Mouse (Mus musculus): ENCODE data around the gene Hsd17b13. TPM values are rescaled to one million over a fixed set of nuclear protein-coding genes. Genes with fewer than 3 reads are reported as not detected.
A peak's percentile ranks its signal among the peaks of the same experiment; 100 is the strongest.

Gene Hsd17b13
- polyA plus RNA-seq, 1 experiment from 2014 or later: not detected

GRCm38 (mm10) chr5:104010261-104010660 is 33.1 kb upstream of the Hsd17b13 start:
- Histone ChIP-seq H3K4me3 (ENCODE audit: low read depth, low read length) (no peak overlapping the region), H3K36me3 (ENCODE audit: control insufficient read depth, insufficient read depth, low read length) (no peaks in the 10 kb centered on the region), H3K27me3 (ENCODE audit: control insufficient read depth, insufficient read depth, low read length) (no peaks in the 10 kb centered on the region), H3K27ac (ENCODE audit: low read depth, low read length) (no peak overlapping the region), H3K9me3 (ENCODE audit: control insufficient read depth, low read length) (no peaks in the 10 kb centered on the region), H3K4me2 (ENCODE audit: low read depth, low read length, severe bottlenecking) (no peak overlapping the region), H3K9ac (ENCODE audit: low read length) (no peak overlapping the region), H3K4me1 (replicated peaks; ENCODE audit: control insufficient read depth, insufficient read depth, low read length) (no peaks in the 10 kb centered on the region)
- DNase-seq (ENCODE audit: low spot score): no peak
- no peak for ATAC-seq (replicated peaks; ENCODE audit: low FRiP score)
- WGBS: 93% methylated on average over 7 of the region's 7 CpGs

DNA sequence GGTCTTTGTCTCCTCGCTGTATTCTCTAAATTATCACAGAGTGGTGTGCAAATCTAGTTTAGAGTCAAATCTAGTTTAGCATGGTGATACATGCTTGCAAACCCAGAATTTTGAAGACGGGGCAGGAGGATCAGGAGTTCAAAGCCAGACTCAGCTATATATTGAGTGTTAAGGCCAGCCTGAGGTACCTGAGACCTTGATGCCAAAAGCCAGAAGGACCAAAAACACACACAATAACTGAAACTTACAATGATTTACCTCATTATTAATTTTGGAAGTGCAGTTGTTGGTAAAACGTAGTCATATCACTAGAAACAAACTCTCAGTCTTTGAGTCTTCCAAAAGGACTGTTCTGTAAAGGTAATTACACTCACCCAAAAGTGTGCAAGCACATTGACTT is 32.2 kb upstream of the Hsd17b13 start:
- Histone ChIP-seq H3K36me3 (ENCODE audit: control insufficient read depth, insufficient read depth, low read length) (no peaks in the 10 kb centered on the region), H3K4me1 (replicated peaks; ENCODE audit: control insufficient read depth, insufficient read depth, low read length) (no peaks in the 10 kb centered on the region), H3K27ac (ENCODE audit: low read depth, low read length) (no peak overlapping the region), H3K27me3 (ENCODE audit: control insufficient read depth, insufficient read depth, low read length) (no peaks in the 10 kb centered on the region), H3K9ac (ENCODE audit: low read length) (no peak overlapping the region), H3K4me3 (ENCODE audit: low read depth, low read length) (no peak overlapping the region), H3K4me2 (ENCODE audit: low read depth, low read length, severe bottlenecking) (no peak overlapping the region), H3K9me3 (ENCODE audit: control insufficient read depth, low read length) (no peaks in the 10 kb centered on the region)
- ATAC-seq (replicated peaks; ENCODE audit: low FRiP score): no peak
- 92% methylated on average over 3 of the region's 3 CpGs for WGBS
- no peak for DNase-seq (ENCODE audit: low spot score)

GRCm38 (mm10) chr5:104007801-104008200 is 30.6 kb upstream of the Hsd17b13 start:
- no peak for ATAC-seq (replicated peaks; ENCODE audit: low FRiP score)

DNA sequence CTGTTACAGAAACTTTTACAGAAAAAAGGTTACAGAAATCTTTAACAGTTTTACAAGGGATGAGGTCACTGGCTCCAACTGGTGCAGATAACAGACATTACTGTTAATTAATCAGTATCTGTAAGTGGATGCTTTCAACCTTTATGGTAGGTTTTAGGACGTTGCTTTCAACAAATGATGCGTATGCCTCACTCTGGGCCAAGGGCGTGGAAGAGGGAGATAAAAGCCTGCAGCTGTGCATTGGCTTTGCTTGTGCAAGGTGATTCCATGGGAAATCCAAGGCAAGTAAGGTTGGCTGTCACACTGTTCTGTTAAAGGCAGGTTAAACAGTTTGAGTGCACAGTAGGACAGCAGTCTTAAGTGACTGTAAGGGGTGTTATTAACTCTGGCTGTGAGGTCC is 29.6 kb upstream of the Hsd17b13 start:
- Histone ChIP-seq H3K36me3 (ENCODE audit: control insufficient read depth, insufficient read depth, low read length) (no peaks in the 10 kb centered on the region), H3K27ac (ENCODE audit: low read depth, low read length) (no peak overlapping the region), H3K4me2 (ENCODE audit: low read depth, low read length, severe bottlenecking) (no peak overlapping the region), H3K4me1 (replicated peaks; ENCODE audit: control insufficient read depth, insufficient read depth, low read length) (peaks cover 9% of the 10 kb centered on the region), H3K9me3 (ENCODE audit: control insufficient read depth, low read length) (no peaks in the 10 kb centered on the region), H3K9ac (ENCODE audit: low read length) (no peak overlapping the region), H3K27me3 (ENCODE audit: control insufficient read depth, insufficient read depth, low read length) (no peaks in the 10 kb centered on the region), H3K4me3 (ENCODE audit: low read depth, low read length) (no peak overlapping the region)
- WGBS: 80% methylated on average over 3 of the region's 3 CpGs
- ATAC-seq (replicated peaks; ENCODE audit: low FRiP score) (no peak), DNase-seq (ENCODE audit: low spot score) (no peak)

More at GRCm38 (mm10) chr5:104007801-104008200, 30.6 kb upstream of the Hsd17b13 start:
- H3K27me3 ChIP-seq (ENCODE audit: control insufficient read depth, insufficient read depth, low read length): no peaks in the 10 kb centered on the region
- DNase-seq (ENCODE audit: low spot score): no peak
- H3K27ac ChIP-seq (ENCODE audit: low read depth, low read length): no peak overlapping the region
- 73% methylated on average over 5 of the region's 5 CpGs for whole genome bisulfite sequencing
- H3K4me1 ChIP-seq (replicated peaks; ENCODE audit: control insufficient read depth, insufficient read depth, low read length): peaks cover 6% of the 10 kb centered on the region
- H3K9me3 ChIP-seq (ENCODE audit: control insufficient read depth, low read length): no peaks in the 10 kb centered on the region
- H3K4me3 ChIP-seq (ENCODE audit: low read depth, low read length): no peak overlapping the region
- no peak overlapping the region for H3K9ac ChIP-seq (ENCODE audit: low read length)
- H3K4me2 ChIP-seq (ENCODE audit: low read depth, low read length, severe bottlenecking): no peak overlapping the region
- no peaks in the 10 kb centered on the region for H3K36me3 ChIP-seq (ENCODE audit: control insufficient read depth, insufficient read depth, low read length)

DNA sequence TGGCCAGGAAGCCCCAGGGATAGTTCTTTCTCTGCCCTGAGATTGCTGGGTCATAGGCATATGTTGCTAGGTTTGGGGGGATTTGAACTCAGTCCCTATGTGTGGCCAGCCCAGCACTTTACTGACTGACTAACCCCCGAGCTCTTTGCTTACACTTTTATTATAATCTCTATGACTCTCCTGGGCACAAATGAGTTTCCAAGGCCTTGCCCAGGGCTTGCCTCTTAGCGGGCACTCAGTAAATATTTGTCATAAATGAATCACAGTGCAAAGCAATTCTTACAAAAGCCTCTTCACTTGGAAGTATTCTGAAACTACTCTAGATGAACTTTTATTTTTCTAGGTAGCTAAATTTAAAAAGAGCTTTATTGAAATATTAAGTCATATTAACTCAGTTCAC is 26.7 kb upstream of the Hsd17b13 start:
- Histone ChIP-seq H3K9me3 (ENCODE audit: control insufficient read depth, low read length) (no peaks in the 10 kb centered on the region), H3K27ac (ENCODE audit: low read depth, low read length) (no peak overlapping the region), H3K9ac (ENCODE audit: low read length) (no peak overlapping the region), H3K4me1 (replicated peaks; ENCODE audit: control insufficient read depth, insufficient read depth, low read length) (peaks cover 9% of the 10 kb centered on the region), H3K27me3 (ENCODE audit: control insufficient read depth, insufficient read depth, low read length) (no peaks in the 10 kb centered on the region), H3K4me3 (ENCODE audit: low read depth, low read length) (no peak overlapping the region), H3K4me2 (ENCODE audit: low read depth, low read length, severe bottlenecking) (no peak overlapping the region), H3K36me3 (ENCODE audit: control insufficient read depth, insufficient read depth, low read length) (no peaks in the 10 kb centered on the region)
- WGBS: 92% methylated on average over 2 of the region's 2 CpGs
- ATAC-seq (replicated peaks; ENCODE audit: low FRiP score): no peak
- no peak for DNase-seq (ENCODE audit: low spot score)

GRCm38 (mm10) chr5:104003256-104003931 is 26.2 kb upstream of the Hsd17b13 start:
- Histone ChIP-seq H3K9me3 (ENCODE audit: control insufficient read depth, low read length) (no peaks in the 10 kb centered on the region), H3K4me3 (ENCODE audit: low read depth, low read length) (peak overlapping the region; percentile 1; the same call in 1 of the 2 replicates), H3K9ac (ENCODE audit: low read length) (peak overlapping the region; percentile 47; the same call in 1 of the 2 replicates), H3K4me1 (replicated peaks; ENCODE audit: control insufficient read depth, insufficient read depth, low read length) (peaks cover 9% of the 10 kb centered on the region), H3K27me3 (ENCODE audit: control insufficient read depth, insufficient read depth, low read length) (no peaks in the 10 kb centered on the region), H3K36me3 (ENCODE audit: control insufficient read depth, insufficient read depth, low read length) (no peaks in the 10 kb centered on the region), H3K4me2 (ENCODE audit: low read depth, low read length, severe bottlenecking) (peak overlapping the region; percentile 41; the same call in 1 of the 2 replicates), H3K27ac (ENCODE audit: low read depth, low read length) (no peak overlapping the region)
- DNase-seq (ENCODE audit: low spot score) (peak; percentile 62), ATAC-seq (replicated peaks; ENCODE audit: low FRiP score) (peak; percentile 18; the same call in 1 of the 2 replicates)
- WGBS: 44% methylated on average over 15 of the region's 15 CpGs

DNA sequence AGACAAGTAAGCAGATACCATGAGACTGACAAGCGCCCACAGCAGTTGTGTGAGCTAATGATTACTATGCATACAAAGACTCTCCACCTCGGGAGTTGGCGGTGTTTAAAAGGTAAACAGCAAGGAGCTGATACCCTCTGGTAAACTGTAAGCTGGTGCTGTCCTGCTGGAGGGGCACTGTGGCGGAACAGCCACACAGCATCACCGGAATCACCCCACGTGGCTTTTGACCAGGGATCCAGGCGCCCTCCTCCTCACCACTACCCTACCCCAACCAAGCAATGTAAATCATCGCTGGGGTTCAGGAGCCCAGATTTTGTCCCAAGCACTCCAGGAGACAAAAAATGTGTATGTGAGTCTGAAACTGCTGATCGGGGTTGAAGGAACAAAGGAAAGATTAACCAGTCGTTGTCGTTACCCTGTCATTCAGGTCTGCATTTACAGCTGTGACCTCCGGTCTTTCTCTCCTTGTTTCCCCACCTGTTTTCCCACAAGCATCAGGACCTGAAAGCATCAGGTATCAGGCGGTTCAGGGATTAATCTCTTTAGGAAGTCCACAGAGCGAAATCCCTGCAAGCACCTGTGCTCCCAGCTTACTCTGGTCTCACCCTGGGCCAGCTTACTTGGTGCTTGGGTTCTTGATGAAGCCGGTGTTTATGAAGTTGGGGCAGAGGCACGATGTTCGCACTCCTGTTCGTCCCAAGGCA is 25.5 kb upstream of the Hsd17b13 start:
- H3K4me1 ChIP-seq (replicated peaks; ENCODE audit: control insufficient read depth, insufficient read depth, low read length): peaks cover 9% of the 10 kb centered on the region
- WGBS: 14% methylated on average over 18 of the region's 18 CpGs
- DNase-seq (ENCODE audit: low spot score) (peak; percentile 50), ATAC-seq (replicated peaks; ENCODE audit: low FRiP score) (peak; percentile 39; the same call in 1 of the 2 replicates)
- peak overlapping the region; percentile 1; the same call in 1 of the 2 replicates for H3K4me3 ChIP-seq (ENCODE audit: low read depth, low read length)
- peak overlapping the region; percentile 47 for H3K9ac ChIP-seq (ENCODE audit: low read length)
- H3K9me3 ChIP-seq (ENCODE audit: control insufficient read depth, low read length): no peaks in the 10 kb centered on the region
- H3K4me2 ChIP-seq (ENCODE audit: low read depth, low read length, severe bottlenecking): peak overlapping the region; percentile 41; the same call in 1 of the 2 replicates
- H3K27ac ChIP-seq (ENCODE audit: low read depth, low read length): no peak overlapping the region
- no peaks in the 10 kb centered on the region for H3K27me3 ChIP-seq (ENCODE audit: control insufficient read depth, insufficient read depth, low read length)
- no peaks in the 10 kb centered on the region for H3K36me3 ChIP-seq (ENCODE audit: control insufficient read depth, insufficient read depth, low read length)

GRCm38 (mm10) chr5:103999738-104000137 is 22.5 kb upstream of the Hsd17b13 start:
- DNase-seq (ENCODE audit: low spot score): peak; percentile 86
- H3K4me1 ChIP-seq (replicated peaks; ENCODE audit: control insufficient read depth, insufficient read depth, low read length): peaks cover 9% of the 10 kb centered on the region
- H3K27ac ChIP-seq (ENCODE audit: low read depth, low read length): no peak overlapping the region
- whole genome bisulfite sequencing: 4% methylated on average over 5 of the region's 5 CpGs
- H3K27me3 ChIP-seq (ENCODE audit: control insufficient read depth, insufficient read depth, low read length): no peaks in the 10 kb centered on the region
- H3K4me3 ChIP-seq (ENCODE audit: low read depth, low read length): no peak overlapping the region
- H3K9me3 ChIP-seq (ENCODE audit: control insufficient read depth, low read length): no peaks in the 10 kb centered on the region
- no peaks in the 10 kb centered on the region for H3K36me3 ChIP-seq (ENCODE audit: control insufficient read depth, insufficient read depth, low read length)
- H3K4me2 ChIP-seq (ENCODE audit: low read depth, low read length, severe bottlenecking): no peak overlapping the region
- ATAC-seq (replicated peaks; ENCODE audit: low FRiP score): peak; percentile 58; the same call in 1 of the 2 replicates
- no peak overlapping the region for H3K9ac ChIP-seq (ENCODE audit: low read length)
